Mouse (Mus musculus): ENCODE results near the gene Lactbl1. TPM values are rescaled to one million over a fixed set of nuclear protein-coding genes. Genes with fewer than 3 reads are reported as not detected.

Gene Lactbl1
- total RNA-seq (2022): not detected

DNA sequence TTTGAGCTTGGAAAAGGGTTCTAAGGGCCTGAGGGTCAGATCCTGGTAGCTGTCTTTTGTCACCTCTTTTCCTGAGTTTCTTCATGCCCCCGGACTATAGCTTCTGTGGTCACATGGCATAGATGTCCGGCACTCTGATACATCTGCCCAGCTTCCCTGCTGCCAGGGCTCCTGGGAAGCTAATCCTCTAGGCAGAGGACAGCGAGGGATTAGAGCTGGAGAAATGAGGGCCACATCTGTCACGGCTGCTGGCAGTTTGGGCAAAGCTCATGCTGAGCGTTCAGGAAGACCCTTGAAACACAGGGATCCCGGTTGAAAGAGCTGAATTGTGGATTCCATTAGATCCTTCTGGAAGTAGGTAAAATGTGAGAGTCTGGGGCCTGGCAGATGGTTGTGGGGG, at the start of gene Lactbl1:
Lactbl1 (plus strand) TSS at position 234 of the 400 bp plus-strand sequence.
- DNase-seq (ENCODE audit: low spot score in 2 of 2): no peak

DNA sequence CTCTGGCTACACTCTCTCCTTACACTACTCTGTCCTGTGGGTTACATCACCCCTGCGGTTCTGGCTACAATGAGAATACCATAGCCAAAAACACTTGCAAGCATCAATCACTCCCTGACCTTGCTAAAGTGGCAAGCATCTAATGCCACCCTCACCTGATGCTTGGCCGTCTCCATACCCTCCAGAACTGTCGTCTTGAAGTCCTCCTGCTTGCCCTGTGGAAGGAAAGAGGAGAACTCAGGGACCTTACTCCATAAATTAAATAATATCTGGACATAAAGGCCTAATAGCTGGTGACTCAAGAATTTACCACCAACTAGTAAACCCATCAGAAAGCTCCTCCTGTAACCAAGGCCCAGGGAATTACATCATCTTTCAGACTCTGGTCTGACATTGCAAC, 40.5 kb upstream of the Lactbl1 start:
- no peak for DNase-seq (ENCODE audit: low spot score in 2 of 2)

DNA sequence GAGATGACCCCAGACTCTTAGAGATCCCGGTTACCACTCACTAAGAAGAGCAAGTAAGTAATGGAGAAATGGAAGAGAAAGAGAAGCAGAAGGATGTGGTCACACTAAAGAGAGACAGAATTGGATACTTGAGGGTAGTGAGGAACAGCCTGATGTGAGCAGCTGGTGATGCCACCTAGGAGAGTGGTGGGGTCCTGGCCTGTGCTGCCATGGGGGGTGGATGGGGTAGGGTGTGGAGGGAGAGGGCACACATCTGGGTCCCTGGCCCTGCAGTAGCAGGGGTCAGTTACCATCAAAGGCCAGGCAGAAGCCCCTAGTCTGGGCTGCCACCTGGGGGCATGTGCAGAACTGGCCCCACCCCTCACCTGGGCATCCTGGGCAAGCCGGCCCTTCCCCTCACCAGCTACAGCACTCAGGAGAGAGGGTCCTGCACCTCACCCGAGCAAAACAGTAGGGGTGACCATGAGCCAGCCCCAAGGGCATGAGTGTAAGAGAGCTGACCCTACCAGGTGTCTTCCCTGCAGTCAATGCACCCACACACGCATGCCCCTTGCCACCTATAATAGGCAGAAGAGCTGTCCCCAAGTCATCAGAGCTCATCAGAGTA, 35.1 kb upstream of the Lactbl1 start:
- no peak for DNase-seq (ENCODE audit: low spot score in 2 of 2)

DNA sequence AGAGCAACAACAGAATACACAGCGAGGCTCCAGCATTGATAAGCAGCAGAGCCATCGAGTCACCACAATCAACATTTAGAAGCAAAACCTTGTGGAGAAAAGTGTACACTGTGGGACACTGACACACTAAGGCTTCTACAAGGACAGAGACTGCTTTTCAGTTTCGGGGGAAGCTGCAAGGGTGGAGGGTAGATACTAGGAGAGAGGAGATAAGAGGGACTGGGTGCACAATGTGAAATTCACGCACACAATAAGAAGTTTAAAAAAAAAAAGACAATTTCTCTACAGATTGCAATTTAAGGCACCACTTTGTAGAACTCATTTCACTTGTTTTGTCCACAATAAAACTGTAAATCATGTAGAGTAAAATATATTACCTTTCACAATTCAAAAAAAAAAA, 34.4 kb upstream of the Lactbl1 start:
- DNase-seq (ENCODE audit: low spot score in 2 of 2): no peak

DNA sequence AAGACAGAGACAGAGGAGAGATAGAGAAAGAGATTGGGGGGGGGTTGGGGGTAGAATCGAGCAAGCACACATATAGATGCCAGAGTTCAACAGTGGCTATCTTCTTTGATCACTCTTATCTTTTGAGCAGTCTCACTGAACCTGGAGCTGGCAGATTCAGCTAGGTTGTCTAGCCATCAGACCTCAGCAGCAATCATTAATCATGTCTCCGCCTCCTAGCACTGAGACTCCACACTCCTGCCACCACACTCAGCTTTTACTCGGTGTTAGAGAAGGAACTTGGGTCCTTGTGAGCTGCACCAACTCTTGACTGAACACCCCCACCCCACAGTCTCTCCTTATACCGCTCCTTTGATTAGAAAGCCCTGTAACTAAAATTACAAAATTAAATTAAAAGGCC, 30.3 kb upstream of the Lactbl1 start:
- DNase-seq (ENCODE audit: low spot score in 2 of 2): no peak

DNA sequence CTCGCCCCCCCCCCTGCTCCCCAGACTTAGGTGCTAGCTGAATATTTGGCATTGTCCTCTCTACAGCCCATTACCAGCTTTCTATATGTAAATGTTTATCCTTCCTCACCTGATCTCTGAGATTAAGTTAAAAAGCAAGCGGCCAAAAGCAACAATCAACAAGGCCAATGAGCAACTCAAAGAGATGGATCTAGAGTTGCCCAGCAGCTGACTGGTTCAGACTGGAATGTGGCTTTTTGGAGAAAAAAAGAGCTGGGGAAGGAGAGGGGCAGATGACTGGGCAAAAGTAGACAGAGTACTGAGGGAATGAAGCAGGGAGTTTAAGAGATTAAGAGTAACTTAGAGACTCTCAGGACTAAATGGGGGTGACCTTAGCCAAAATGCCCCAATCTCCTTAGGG, 28.4 kb upstream of the Lactbl1 start:
- no peak for DNase-seq (ENCODE audit: low spot score in 2 of 2)

DNA sequence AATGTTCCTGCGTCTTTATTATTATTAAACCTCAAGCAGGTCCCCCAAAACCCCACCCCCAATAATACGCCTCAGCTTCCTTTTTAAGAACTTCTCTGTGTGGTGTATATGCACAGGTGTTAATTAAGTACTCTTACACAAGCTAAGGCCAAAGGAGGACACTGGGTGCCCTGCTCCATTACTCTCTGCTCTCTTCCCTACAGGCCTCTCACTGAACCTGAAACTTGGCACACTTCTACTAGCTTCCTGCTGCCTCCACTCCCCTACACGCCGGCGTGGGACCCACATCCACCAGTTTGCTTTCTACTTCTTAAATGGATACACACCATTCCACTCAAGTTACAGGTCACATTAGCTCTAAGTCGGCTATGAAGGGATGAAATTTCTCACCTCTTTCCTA, 27.2 kb upstream of the Lactbl1 start:
- DNase-seq (ENCODE audit: low spot score in 2 of 2): no peak

DNA sequence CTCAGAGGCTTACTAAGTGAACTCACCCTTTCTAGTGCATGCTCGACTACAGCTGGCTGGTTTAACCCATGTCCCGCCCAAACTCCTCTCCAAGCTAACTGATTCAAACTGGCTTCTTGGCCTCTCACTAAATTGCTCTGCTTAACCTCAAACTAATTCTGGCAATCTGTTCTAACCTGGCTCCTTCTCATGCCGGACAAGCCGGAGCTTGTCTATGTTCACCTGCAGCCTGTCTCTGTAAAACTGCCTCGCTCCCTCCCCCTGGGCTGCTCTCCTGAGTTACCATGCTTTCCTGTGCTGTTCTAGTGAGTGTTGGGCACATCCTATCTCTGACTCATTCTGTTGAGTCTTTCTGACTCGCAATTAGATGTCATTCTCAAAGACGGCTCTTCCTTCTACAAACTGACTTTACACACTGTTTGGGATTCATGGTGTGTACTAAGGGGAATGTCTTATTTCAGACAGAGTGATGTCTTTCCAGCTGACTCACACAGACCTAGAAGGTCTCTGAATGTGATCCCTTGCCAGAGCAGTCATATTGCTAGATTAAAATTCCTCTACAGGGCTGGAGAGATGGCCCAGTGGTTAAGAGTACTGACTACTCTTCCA, 24.0 kb upstream of the Lactbl1 start:
- DNase-seq (ENCODE audit: low spot score in 2 of 2): no peak

DNA sequence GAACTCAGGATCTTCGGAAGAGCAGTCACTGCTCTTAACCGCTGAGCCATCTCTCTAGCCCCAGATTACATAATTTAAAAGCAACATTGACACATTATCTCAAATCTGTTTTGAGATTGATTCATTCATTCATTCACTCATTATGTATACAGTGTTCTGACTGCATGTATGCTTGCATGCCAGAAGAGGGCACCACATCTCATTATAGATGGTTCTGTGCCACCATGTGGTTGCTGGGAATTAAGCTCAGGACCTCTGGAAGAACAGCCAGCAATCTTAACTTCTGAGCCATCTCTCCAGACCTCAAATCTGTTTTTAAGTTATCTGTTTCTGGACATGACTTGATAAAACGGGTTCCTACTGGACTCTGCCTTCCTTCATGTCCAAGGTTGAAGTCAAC, 22.6 kb upstream of the Lactbl1 start:
- no peak for DNase-seq (ENCODE audit: low spot score in 2 of 2)

DNA sequence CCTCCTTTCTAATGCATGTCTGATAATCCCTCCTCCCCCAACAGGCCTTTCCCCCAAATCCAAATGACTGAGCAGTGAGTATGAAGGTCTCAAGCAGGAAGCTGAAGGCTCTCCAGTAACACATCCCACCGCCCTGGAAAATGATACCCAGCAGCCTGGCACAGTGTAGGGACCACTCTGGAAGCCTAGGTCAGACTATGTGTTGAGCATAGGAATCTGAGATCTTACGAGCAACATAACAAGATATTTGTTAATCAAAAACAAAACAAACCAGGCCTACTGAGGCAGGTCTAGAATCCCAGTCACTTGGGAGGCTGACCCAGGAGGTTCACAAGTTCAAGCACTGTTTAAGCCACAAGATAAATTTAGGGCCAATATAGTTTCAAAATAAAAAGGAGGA, 21.9 kb upstream of the Lactbl1 start:
- DNase-seq (ENCODE audit: low spot score in 2 of 2): no peak

DNA sequence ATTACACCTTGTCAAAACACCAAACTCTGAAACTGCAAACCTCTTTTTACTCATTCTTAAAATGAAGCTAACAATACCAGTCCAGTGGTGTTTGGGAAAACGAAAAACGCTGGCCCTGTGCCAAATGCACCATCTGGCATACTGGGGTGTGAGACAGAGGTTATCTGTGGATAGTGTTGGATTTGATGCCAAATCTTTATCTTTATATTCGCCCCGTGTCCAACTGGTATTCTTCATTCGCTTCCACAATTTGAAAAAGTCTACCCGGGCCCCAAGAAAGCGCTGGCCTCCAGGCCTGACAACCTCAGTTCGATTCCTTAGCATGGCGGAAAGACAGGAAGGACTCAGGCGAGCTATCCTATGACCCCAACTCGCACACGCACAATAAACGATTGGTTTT, 20.9 kb upstream of the Lactbl1 start:
- DNase-seq (ENCODE audit: low spot score in 2 of 2): peak; percentile 31 to 37

DNA sequence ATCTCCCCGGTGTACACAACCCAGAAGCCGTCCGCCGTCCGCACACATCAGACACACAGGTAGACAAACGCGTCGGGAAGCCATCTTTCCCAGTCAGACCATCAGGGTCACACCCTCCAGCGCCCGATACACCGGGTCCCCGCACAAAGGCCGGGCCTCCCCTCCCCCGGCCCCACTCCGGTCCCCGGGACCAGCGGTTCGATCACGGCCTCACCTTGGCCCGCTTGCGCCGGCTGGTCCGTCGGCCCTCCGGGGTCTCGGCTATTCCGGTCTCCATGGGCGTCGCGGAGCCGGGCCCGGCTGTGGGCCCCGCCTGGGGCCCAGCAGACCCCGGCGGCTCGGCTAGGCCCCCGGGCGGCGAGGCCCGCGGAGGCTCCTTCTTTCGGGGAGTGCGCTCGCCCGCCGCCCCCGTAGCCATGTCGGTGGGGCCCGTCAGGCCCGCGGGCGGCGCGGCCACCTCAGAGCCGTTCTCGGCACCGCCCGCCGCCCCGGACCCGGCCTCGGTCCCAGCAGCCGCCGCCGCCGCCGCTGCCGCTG, 20.3 kb upstream of the Lactbl1 start:
- DNase-seq (ENCODE audit: low spot score in 2 of 2): peak; percentile 16 to 17

DNA sequence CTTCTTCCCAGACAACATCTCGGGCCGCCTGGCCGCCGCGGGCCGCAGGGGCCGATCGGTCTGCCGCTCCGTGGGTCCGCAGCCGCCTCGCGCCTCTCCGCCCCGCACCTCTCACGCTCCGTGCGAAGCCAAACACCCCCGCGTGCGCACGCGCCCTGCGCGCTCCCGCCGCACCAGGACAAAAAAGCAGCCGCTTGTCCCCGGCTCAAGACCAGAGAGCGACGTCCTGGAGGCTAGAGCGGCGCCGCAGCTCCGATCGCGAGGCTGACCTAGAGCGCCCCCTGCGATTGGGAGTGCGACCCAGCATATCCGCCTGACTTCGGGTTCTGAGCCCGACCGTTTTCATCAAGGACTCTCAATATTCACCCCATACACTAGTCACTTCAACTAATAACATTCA, 19.9 kb upstream of the Lactbl1 start, which contains the start of gene Kdm1a:
Kdm1a (minus strand) TSS at position 156 of the 400 bp plus-strand sequence.
- DNase-seq (ENCODE audit: low spot score in 2 of 2): peak; percentile 89 to 90

DNA sequence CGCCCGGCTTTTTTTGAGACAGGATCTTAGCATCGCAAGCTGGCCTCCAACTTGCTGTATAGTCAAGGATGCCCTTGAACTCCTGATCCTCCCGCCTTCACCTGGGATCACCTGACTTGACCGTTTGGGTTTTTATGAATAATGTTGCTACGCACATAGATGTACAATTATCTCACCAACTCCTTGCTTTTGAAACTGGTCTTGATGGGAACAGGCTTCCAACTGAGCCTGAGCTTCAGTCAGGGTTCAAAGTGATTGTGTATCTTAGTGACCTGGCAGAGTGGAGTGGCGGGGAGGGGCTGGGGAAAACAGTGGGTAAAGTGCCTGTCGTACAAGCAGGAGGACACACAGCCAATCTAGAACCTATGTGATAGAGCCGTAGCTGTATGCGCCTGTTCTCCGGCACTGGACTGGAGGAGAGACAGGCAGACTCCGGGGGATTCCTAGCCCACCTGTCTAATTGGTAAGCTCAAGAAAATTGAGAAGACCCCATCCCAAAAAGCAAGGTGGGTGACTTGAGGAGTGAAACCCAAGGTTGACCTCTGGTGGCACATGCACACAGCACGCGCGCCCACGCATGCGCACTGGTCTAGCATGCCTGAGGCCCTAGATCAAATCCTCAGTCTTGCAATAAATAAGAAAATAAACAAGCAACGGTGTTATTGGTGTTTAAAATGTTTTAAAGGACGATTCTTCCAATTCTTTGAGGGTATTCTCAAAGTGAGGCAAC, 16.5 kb upstream of the Lactbl1 start:
- no peak for DNase-seq (ENCODE audit: low spot score in 2 of 2)

DNA sequence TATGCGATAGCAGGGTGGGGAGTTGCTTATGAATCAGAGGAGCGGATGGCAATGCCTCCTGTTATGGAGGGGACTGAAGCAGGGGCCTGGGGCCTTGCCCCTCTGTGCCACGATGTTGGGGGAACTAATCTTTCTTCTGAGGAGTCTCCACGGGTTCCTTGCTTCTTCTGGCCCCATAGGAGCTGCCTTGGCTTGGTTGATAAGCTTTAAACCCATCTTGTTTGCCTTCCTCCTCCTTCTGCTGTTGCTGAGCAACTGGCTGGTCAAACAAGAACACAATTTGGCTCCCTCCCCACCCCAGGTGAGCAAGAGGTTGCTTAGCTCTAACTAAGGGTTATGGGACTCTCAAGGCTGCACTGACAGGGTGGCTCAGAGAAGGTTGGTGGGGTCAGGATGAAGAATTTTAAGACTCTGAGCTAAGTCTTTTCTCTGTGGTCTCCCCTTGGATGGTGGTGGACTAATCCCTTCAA, 12.0 kb upstream of the Lactbl1 start, which contains the start of gene Tex46:
Tex46 (plus strand) TSS at position 51 of the 470 bp plus-strand sequence.
- DNase-seq (ENCODE audit: low spot score in 2 of 2): no peak

DNA sequence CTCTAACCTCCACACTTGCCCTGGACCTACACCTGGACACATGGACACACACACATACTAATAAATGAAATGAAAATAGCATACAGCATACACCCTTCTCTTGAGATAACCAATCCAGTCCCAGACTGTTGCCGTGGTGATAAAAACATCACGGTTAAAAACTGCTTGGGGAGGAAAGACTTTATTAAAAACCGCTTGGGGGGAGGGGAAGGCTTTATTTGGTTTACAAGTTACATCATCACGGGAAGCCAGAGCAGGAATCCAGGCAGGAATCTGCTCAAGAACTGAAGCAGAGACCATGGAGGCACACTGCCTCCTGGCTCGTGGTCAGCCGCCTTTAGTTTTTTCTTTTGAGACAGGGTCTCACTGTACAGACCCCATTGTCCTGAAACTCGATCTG, 8.8 kb upstream of the Lactbl1 start:
- DNase-seq (ENCODE audit: low spot score in 2 of 2): no peak

DNA sequence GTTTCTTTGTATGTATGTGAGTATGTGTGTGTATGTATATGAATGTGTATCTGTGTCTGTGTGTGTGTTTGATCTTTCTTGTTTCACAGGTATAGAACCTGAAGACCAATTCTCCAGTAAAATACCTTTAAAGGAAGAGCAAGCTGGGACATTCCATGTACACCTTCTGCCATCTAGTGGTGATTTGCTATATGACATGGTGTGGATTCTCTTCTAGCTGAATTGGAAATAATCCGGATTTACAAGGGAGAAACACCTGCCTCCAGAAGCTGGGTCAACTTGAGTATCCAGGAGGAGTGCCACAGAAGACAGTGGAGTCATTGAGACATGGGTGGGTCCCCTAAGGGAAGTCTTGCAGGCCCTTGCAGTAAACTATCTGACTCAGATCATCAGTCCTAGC, 1.1 kb upstream of the Lactbl1 start:
- DNase-seq (ENCODE audit: low spot score in 2 of 2): no peak

DNA sequence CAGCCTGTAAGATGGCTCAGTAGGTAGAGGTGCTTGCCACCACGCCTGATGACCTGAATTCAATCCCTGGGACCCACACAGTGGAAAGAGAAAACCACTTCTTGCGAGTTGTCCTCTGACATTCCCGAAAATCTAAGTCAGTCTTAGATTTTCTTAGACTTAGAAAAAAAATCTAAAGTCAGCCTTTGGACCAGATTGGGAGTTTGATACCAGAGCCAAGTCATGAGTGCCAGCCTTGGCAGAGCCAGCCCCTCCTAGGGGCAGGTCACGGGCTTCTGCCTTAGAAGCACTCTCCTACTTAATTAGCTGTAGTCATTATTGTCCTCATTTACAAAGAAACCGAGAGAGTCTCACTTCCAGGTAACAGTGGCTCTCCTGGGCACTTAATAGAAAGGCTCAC, 465 bp upstream of the Lactbl1 start:
- no peak for DNase-seq (ENCODE audit: low spot score in 2 of 2)

DNA sequence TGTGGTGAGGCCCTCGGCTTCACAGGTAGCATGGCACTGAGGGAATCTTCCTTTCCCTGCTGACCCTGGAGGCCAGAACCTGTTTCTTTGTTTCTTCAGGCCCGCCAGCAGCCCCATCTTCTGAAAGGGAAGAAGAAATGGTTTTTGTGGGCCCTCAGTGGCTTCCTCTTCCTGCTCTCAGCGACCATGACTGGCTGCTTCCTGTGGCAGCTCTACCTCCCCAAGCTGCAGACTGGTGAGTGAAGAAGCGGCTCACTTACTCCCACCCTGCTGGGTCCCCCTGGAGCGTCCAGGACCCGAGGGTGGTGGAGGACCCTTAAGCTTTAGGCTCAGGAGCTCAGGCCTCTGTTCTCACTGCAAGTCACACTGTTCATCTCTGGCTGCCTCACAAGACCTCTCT, 4.2 kb downstream of the Lactbl1 start:
- DNase-seq (ENCODE audit: low spot score in 2 of 2): no peak

DNA sequence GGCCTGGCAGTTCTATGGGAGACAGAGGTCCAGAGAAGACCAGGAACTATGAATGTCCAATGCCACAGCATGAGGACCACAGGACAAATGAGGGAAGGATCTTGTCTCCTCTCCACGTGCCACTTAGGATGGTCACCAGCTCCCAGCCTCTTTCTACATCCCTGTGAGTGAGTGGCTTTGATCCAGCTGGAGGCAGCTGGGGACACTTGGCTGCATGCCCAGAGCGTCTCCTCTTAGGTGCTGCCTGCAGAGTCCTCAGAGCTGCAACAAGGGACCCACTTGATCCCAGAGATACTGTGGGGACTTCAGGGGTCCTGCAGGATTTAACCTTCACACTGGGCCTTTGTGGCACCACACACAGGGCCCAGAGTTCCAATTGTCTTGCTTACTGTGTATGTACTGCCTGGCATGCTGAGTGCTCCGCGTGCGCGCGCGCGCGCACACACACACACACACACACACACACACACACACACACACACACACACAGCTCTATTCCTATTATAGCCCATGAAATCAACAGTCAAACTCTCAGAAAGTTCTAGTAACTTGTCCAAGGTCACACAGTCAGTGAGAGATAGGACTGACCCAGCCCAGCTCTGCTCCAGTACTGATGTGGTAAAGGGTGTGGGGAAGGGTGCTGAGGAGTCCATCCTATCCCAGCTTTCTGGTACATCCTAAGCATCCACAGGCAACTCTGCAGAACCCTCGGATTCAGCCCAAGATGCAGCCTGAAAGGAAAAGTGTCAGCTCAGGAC, 9.0 kb downstream of the Lactbl1 start:
- DNase-seq (ENCODE audit: low spot score in 2 of 2): no peak

DNA sequence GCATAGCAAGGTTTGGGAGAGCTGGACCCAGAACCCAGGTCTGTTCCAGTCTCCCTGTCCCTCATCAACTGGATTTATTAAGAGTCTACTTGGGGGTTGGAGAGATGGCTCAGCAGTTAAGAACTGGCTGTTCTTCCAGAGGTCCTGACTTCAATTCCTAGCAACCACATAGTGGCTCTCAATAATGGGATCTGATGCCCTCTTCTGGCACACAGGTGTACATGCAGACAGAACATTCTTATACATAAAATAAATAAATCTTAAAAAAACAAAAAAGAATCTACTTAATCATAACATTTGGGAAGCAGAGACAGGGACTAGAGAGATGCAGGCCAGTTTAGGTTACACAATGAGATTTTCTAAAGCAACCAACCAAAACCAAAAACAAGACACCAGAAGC, 13.6 kb downstream of the Lactbl1 start:
- no peak for DNase-seq (ENCODE audit: low spot score in 2 of 2)

DNA sequence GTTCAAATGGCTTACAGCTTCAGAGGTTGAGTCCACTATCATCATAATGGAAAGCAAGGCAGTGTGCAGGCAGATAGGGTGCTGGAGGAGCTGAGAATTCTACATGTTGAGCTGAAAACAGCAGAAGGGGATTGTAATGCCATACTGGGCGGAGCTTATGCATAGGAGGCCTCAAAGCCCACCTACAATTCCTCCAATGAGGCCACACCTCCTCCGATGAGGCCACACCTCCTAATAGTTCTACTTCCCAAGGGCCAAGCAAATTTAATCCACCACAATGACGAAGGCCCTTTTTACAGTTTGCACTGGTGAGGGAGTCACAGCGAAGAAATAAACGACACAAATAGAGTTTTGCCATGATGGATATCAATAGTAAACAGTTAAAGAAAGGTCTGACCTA, 14.1 kb downstream of the Lactbl1 start:
- no peak for DNase-seq (ENCODE audit: low spot score in 2 of 2)

Measured in left cerebral cortex, adult 8-10 months (tissue).